Comparison of ENCODE assay signal across 14 mouse cellular contexts in the genomic region with DNA sequence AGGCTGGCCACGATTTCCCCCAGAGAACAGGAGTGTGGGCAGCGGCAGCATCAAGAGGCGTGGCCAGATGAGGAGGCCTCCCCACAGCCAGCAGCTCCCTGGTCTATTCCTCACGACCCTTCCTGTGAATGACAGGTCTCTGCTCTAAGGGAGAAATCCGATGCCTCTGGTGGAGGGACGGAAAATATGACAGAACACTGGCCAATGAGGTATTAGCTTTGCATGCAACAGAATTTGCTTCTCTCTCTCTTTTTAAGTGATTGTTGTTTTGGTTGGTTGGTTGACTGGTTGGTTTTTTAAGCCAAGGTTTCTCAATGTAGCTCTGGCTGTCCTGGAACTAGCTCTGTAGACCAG. TPM values are rescaled to one million over a fixed set of nuclear protein-coding genes. Genes with fewer than 3 reads are reported as not detected.
DNase-seq lines count a peak whose midpoint lies in the region; ATAC-seq lines count a peak whose summit lies in the region.
"Had no signal": no experiment of that assay in that cellular context is flagged by ENCODE, and none has a peak within 500 bp of the region (broad histone marks: within the 10 kb centered on the region; RNA-seq: fewer than 3 reads in every experiment).

No protein-coding gene starts in this region.

- no peak overlapping the region for H3K4me3 ChIP-seq in heart, embryonic 11.5 days (ENCODE audit: low read depth, low read length)
- H3K4me3 ChIP-seq in neural tube, embryonic 11.5 days (ENCODE audit: low read depth, low read length): no peak overlapping the region
- no peak overlapping the region for H3K4me3 ChIP-seq in liver, embryonic 11.5 days (ENCODE audit: low read depth, low read length)
- no peak overlapping the region for H3K4me3 ChIP-seq in forebrain, embryonic 16.5 days (replicated peaks; ENCODE audit: low read length)
- H3K4me3 ChIP-seq: myocyte had no signal

- no peaks in the 10 kb centered on the region for H3K27me3 ChIP-seq in heart, embryonic 11.5 days (ENCODE audit: control insufficient read depth, insufficient read depth, low read length)
- H3K27me3 ChIP-seq in neural tube, embryonic 11.5 days (ENCODE audit: control insufficient read depth, insufficient read depth, low read length): no peaks in the 10 kb centered on the region
- H3K27me3 ChIP-seq in liver, embryonic 11.5 days (replicated peaks; ENCODE audit: control insufficient read depth, insufficient read depth, low read length): no peaks in the 10 kb centered on the region
- no peaks in the 10 kb centered on the region for H3K27me3 ChIP-seq in forebrain, embryonic 16.5 days (replicated peaks; ENCODE audit: control insufficient read depth, insufficient read depth, low read length)

- peak overlapping the region; percentile 52 for H3K4me2 ChIP-seq in heart, embryonic 11.5 days
- no peak overlapping the region for H3K4me2 ChIP-seq in neural tube, embryonic 11.5 days (ENCODE audit: low read depth)
- H3K4me2 ChIP-seq in liver, embryonic 11.5 days: peak overlapping the region; percentile 45
- H3K4me2 ChIP-seq in forebrain, embryonic 16.5 days (ENCODE audit: low read length): no peak overlapping the region

- H3K9ac ChIP-seq in heart, embryonic 11.5 days (ENCODE audit: low read depth, low read length): 0 out of 2 replicates have a peak overlapping the region, but pooled peaks have one; percentile 40
- no peak overlapping the region for H3K9ac ChIP-seq in neural tube, embryonic 11.5 days (ENCODE audit: low read length)
- H3K9ac ChIP-seq in liver, embryonic 11.5 days (ENCODE audit: low read depth, low read length): no peak overlapping the region
- H3K9ac ChIP-seq in forebrain, embryonic 16.5 days (replicated peaks; ENCODE audit: low read depth, low read length): no peak overlapping the region

- H3K36me3 ChIP-seq in heart, embryonic 11.5 days (ENCODE audit: control insufficient read depth, insufficient read depth, low read length): no peaks in the 10 kb centered on the region
- H3K36me3 ChIP-seq in neural tube, embryonic 11.5 days (ENCODE audit: control insufficient read depth, insufficient read depth, low read length): no peaks in the 10 kb centered on the region
- H3K36me3 ChIP-seq in liver, embryonic 11.5 days (ENCODE audit: control insufficient read depth, insufficient read depth, low read length): no peaks in the 10 kb centered on the region
- H3K36me3 ChIP-seq in forebrain, embryonic 16.5 days (ENCODE audit: control insufficient read depth, insufficient read depth): no peaks in the 10 kb centered on the region

- H3K4me1 ChIP-seq in heart, embryonic 11.5 days (ENCODE audit: control insufficient read depth, insufficient read depth, low read length): peaks cover 76% of the 10 kb centered on the region
- peaks cover 6% of the 10 kb centered on the region for H3K4me1 ChIP-seq in neural tube, embryonic 11.5 days (ENCODE audit: control insufficient read depth, insufficient read depth, low read length)
- H3K4me1 ChIP-seq in liver, embryonic 11.5 days (replicated peaks; ENCODE audit: control insufficient read depth, insufficient read depth, low read length): peaks cover 72% of the 10 kb centered on the region
- peaks cover 24% of the 10 kb centered on the region for H3K4me1 ChIP-seq in forebrain, embryonic 16.5 days (replicated peaks; ENCODE audit: control insufficient read depth, insufficient read depth, low read length)

- no peaks in the 10 kb centered on the region for H3K9me3 ChIP-seq in heart, embryonic 11.5 days (replicated peaks; ENCODE audit: control insufficient read depth, low read length)
- H3K9me3 ChIP-seq in neural tube, embryonic 11.5 days (ENCODE audit: control insufficient read depth, low read length): no peaks in the 10 kb centered on the region
- H3K9me3 ChIP-seq in liver, embryonic 11.5 days (ENCODE audit: control insufficient read depth, low read length): no peaks in the 10 kb centered on the region
- no peaks in the 10 kb centered on the region for H3K9me3 ChIP-seq in forebrain, embryonic 16.5 days (ENCODE audit: control insufficient read depth, low read length)
- H3K9me3 ChIP-seq: G1E had no signal

- ATAC-seq in heart, embryonic 11.5 days (replicated peaks; ENCODE audit: insufficient number of reproducible peaks, low FRiP score, low TSS enrichment): no peak
- ATAC-seq in neural tube, embryonic 11.5 days (ENCODE audit: insufficient read depth, low FRiP score, low TSS enrichment): no peak
- ATAC-seq in liver, embryonic 11.5 days (replicated peaks; ENCODE audit: low FRiP score): no peak
- ATAC-seq in forebrain, embryonic 16.5 days: no peak
- ATAC-seq: inflammation-experienced regulatory T-cells, adult 6 months had no signal

- intact Hi-C loops in heart, postnatal 36 days (cut with DNase I): no loop called here

- no peak for DNase-seq in heart, postnatal 36 days
- DNase-seq in neural tube, embryonic 11.5 days (ENCODE audit: low spot score): peak; percentile 38
- no peak for DNase-seq in neural tube, embryonic 10.5 days (ENCODE audit: extremely low spot score, low spot score)
- DNase-seq in liver, embryonic 11.5 days (ENCODE audit: low spot score): no peak
- DNase-seq in layer of hippocampus, postnatal 25 days (ENCODE audit: extremely low spot score in 1 of 2, low spot score in 1 of 2): no peak
- no peak for DNase-seq in adrenal gland, adult 18-20 months (ENCODE audit: low spot score in 2 of 2)
- DNase-seq: adrenal gland, adult 8-10 months; cerebellum, adult 8-10 months; thymus, adult 18-20 months had no signal

- H3K27ac ChIP-seq in heart, embryonic 11.5 days (ENCODE audit: low read depth, low read length): peak overlapping the region; percentile 47
- H3K27ac ChIP-seq in neural tube, embryonic 11.5 days (ENCODE audit: low read depth, low read length): no peak overlapping the region
- 0 out of 2 replicates have a peak overlapping the region, but pooled peaks have one; percentile 30 for H3K27ac ChIP-seq in liver, embryonic 11.5 days (ENCODE audit: low read depth, low read length)
- H3K27ac ChIP-seq in forebrain, embryonic 16.5 days (ENCODE audit: low read length): no peak overlapping the region

- WGBS in heart, embryonic 11.5 days (ENCODE audit: insufficient replicate concordance): 6% methylated on average over 6 of the region's 6 CpGs
- whole genome bisulfite sequencing in neural tube, embryonic 11.5 days: 21% methylated on average over 6 of the region's 6 CpGs
- WGBS in liver, embryonic 11.5 days: 14% methylated on average over 6 of the region's 6 CpGs
- WGBS in forebrain, embryonic 16.5 days: 8% methylated on average over 6 of the region's 6 CpGs

RNA-seq across cellular contexts. Expression of gene Hk1, which starts 44.3 kb away (rescaled TPM):
- 97.0 and 157 TPM in 2 replicates for polyA plus RNA-seq in heart, embryonic 11.5 days (2014; fragmentation: Nextera tagmentation; extraction: Ambion mirVana)
- total RNA-seq in heart, postnatal 36 days (2021): 100 to 1,000 TPM in 1 of 2 experiments, 10 to 100 TPM in 1; 99.7 to 113 TPM
- 27.6 and 36.9 TPM in 2 replicates for polyA plus RNA-seq in neural tube, embryonic 11.5 days (2014; fragmentation: Nextera tagmentation; extraction: Ambion mirVana)
- polyA plus RNA-seq in liver, embryonic 11.5 days (2014; fragmentation: Nextera tagmentation; extraction: Ambion mirVana): 123 and 141 TPM in 2 replicates
- total RNA-seq in layer of hippocampus, postnatal 25 days (2021): 100 to 1,000 TPM; 297 to 303 TPM
- polyA plus RNA-seq in forebrain, embryonic 16.5 days (2015; fragmentation: Nextera tagmentation; extraction: Ambion mirVana): 105 and 107 TPM in 2 replicates
- total RNA-seq in adrenal gland, adult 18-20 months (2021): 10 to 100 TPM; 26.2 to 30.2 TPM

Comparison
In these comparisons a context has a peak if more than half of its experiments do, and no peak if none do; other contexts are left out.
1. H3K27ac ChIP-seq: peak in heart, embryonic 11.5 days (single experiment) and liver, embryonic 11.5 days (single experiment); none in neural tube, embryonic 11.5 days (single experiment) and forebrain, embryonic 16.5 days (single experiment).
2. H3K4me2 ChIP-seq: peak in heart, embryonic 11.5 days (single experiment) and liver, embryonic 11.5 days (single experiment); none in neural tube, embryonic 11.5 days (single experiment) and forebrain, embryonic 16.5 days (single experiment).